Mouse (Mus musculus): ENCODE data around the gene Nr1h4. TPM values are rescaled to one million over a fixed set of nuclear protein-coding genes. Genes with fewer than 3 reads are reported as not detected.

Nr1h4 gene
- total RNA-seq, 2 experiments from 2014 or later, result 16.8 to 27.6 TPM

GRCm38 (mm10) chr10:89432743-89433142, 100.6 kb downstream of the Nr1h4 start:
- no peak for DNase-seq

- DNase-seq, result no peak
These were observed 102.6 kb downstream of the Nr1h4 start for GRCm38 (mm10) chr10:89430751-89431150.

GRCm38 (mm10) chr10:89424800-89425393, 108.5 kb downstream of the Nr1h4 start:
- no peak for DNase-seq

- no peak for DNase-seq
These were observed 109.2 kb downstream of the Nr1h4 start for GRCm38 (mm10) chr10:89424217-89424616.

GRCm38 (mm10) chr10:89423164-89423778, 110.1 kb downstream of the Nr1h4 start:
- DNase-seq, result no peak

- no peak for DNase-seq
These were observed 110.8 kb downstream of the Nr1h4 start for GRCm38 (mm10) chr10:89422504-89423158.

GRCm38 (mm10) chr10:89417966-89418365, 115.4 kb downstream of the Nr1h4 start:
- no peak for DNase-seq

- DNase-seq, result no peak
These were observed 117.9 kb downstream of the Nr1h4 start for GRCm38 (mm10) chr10:89415478-89415877.

- no peak for DNase-seq
These were observed 125.8 kb downstream of the Nr1h4 start for GRCm38 (mm10) chr10:89407551-89407950.

GRCm38 (mm10) chr10:89406733-89407484, 126.5 kb downstream of the Nr1h4 start:
- no peak for DNase-seq

- no peak for DNase-seq
These were observed 128.4 kb downstream of the Nr1h4 start for GRCm38 (mm10) chr10:89404936-89405335.

Other genes starting within 250 kb of the Nr1h4 start
- gene Ano4, start 188.8 kb downstream of the Nr1h4 start, total RNA-seq (2021), result under 1 TPM; 0.36 TPM
- gene Gas2l3, start 89.6 kb downstream of the Nr1h4 start, total RNA-seq (2021), result 1 to 10 TPM; 4.4 to 5.3 TPM
- gene Slc17a8, start 87.7 kb upstream of the Nr1h4 start, total RNA-seq (2021), result under 1 TPM in 1 of 2 experiments, not detected in 1; 0.07 TPM
- 10 to 100 TPM; 43.8 to 47.6 TPM for gene Scyl2, start 152.7 kb upstream of the Nr1h4 start, total RNA-seq (2021)
- gene Actr6, start 198.7 kb upstream of the Nr1h4 start, total RNA-seq (2021), result 10 to 100 TPM; 23.2 to 23.7 TPM
- 10 to 100 TPM; 84.8 to 88.4 TPM for gene Uhrf1bp1l, start 211.4 kb upstream of the Nr1h4 start, total RNA-seq (2021)